Mouse (Mus musculus) testis, postnatal 14 days (tissue): ENCODE data around the gene Il1a.

Source experiments
- DNase-seq: peaks from one replicate; pipeline ENCODE4 v3.0.0; 2021; ENCODE audit warnings: low spot score

The Il1a gene

GRCm38 (mm10) chr2:129309836-129310235 lies at the start of gene Il1a:
TSS of gene Il1a (minus strand) at chr2:129309972.
- no peak for DNase-seq

- DNase-seq: no peak
These were observed 28.4 kb upstream of the Il1a start for GRCm38 (mm10) chr2:129338138-129338621.

DNA sequence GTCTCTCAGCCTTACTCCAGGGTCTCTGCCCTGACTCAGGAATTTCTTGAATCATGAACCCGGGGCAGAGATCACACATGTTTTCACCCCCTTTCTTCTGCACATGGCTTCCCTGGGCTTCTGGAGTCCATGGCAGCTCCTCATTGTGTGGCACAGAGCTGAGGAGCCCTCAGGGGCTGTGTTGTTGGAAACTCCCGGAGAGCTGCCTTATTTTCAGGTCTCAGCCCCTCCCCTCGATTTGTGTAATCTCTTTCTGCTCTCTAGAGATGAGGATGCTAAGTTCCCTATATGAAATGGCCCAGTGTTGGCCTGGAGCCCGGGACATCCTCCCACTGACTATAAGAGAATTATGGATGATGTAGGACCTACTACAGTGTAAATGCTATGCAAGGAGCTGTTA lies 23.7 kb upstream of the Il1a start:
- no peak for DNase-seq

- no peak for DNase-seq
These were observed 20.8 kb upstream of the Il1a start for GRCm38 (mm10) chr2:129330540-129330939.

GRCm38 (mm10) chr2:129330024-129330423 lies 20.3 kb upstream of the Il1a start:
- DNase-seq: peak; percentile 21

DNA sequence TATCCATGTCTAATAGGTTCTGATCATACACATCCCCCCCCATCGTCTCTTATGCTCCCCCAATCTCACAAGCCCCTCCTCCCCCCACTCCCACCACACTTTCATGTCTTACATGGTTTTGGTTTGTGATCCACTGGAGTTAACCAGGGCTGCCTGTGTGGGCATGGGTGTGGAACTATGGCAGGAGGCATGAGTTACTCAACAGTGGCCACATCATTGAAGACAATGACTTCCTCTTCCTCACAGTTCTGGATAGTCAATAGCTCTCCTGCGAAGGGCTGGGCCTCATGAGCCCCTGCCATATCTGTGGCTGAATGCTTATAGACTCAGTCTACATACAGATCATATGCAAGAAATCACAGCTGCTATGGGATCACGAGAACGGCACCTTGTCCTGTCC lies 18.5 kb upstream of the Il1a start:
- no peak for DNase-seq

DNA sequence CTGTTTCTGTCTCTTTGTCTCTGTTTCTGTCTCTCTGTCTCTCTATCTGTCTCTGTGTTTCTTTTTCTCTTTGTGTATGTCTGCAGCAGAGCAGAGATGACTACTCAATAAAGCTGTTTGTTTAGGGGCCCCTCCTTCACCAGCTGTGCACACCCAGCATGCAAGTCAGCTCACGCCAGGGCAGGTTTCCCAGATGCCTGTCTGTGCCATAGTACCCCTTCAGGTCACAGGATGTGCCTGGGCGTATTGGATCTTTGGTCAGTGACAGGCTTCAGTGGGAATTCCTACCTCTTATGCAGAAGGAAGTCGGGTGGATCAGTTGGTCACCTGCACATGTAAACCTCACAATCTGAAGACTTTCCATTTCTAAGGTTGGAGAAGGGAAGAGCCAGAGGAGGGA lies 14.4 kb upstream of the Il1a start:
- no peak for DNase-seq

DNA sequence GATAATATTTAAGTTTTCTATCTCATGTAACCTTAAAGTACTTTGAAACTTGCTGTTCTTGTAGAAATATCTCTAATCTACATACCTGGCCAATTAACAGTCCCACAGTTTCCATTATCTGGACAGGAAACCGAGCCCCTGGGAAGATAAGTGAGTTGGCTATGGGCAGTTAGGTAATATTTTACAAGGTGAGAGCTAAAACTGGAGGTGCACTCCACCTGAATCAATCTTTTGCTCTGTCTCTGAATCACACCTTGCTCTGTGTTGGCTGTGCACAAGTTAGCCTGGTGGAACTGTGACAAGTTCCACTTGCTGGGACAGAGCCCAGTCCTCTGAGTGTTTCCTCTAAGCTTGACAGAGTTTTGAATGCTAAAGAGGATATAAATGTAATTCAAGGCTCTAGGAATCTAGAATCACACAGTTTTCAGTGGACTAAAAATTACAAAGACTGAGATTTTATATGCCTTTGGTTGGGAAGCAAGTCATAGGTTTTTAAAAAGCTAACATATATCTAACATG lies 12.4 kb upstream of the Il1a start:
- DNase-seq: no peak

DNA sequence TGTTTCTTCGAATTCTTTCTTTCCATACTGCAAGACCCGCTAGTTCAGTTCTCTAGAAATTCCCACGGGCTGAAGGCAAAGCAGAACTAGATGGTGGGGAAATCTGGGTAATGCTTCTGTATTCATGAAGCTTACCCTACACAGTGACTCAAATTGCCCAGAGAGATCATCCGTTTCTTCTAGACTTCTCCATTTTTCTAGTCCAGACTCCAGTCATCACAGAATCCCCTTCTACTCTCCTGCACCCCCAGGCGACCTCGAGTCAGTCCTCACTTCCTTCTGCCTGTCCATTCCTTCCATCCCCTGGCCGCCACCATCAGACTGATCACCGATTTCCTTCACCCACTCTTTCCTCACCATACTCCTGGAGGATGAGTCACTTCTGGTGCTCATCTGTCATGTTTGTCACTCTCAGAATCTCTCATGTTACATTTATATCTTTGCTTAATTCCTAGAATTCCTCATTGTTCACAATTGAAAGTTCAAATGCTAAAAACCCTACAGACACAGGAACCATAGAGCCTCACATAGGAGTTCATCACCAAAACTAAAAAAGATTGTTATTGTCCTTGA lies 10.3 kb upstream of the Il1a start:
- no peak for DNase-seq

DNA sequence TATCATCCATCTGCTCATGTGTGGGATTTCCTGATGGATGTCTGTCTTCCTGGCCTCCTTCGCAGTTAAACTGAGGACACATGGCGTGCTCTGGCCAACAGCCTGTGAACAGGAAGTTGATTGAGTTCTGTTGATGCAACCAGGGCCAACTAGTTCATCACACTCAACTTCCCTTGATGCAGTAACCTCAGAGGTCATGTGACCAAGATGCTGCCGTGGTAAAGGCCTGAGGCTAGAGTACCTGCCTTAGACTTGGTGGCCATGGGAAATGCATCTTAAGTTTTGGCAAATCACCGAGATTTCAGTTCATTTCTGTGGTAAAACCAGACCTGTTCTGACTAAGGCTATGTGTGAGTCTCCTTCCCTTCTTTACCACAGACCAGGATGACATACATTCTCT lies 6.1 kb upstream of the Il1a start:
- no peak for DNase-seq

- no peak for DNase-seq
These were observed 5.1 kb upstream of the Il1a start for GRCm38 (mm10) chr2:129314880-129315279.

DNA sequence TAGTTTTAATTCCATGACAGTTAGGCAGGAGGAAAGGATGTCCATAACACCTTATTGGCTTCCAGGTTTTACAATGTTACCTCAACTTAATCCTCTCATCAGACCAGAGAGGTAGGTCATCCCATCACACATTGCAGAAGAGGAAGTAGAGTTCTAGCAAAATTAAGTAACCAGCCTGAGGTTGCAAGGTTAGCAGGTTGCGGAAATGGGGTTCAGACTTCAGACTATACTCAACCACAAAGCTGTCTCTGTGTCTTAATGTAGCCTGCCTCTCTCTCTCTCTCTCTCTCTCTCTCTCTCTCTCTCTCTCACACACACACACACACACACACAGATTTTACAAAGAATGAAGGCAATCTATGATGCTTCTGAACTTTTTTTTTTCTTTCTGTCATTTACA lies 4.2 kb upstream of the Il1a start:
- DNase-seq: no peak

DNA sequence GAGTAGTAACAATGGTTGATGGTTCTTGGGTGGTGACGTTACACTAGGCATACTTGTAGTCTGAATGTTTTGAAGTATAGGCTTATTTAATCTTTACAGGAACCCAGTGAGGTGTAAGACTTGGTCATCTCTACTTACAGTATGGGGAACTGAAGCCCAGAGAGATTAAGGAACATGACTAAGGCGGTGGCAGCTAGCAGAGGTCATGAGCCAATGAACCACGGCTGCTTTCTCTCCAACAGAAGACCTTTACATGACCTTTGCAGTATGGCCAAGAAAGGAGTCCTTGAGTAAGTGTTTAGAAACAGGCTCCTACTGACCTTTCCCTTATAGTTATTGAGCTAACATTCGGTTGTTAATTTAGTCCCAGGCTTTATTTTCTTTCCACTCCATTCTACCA lies 3.8 kb downstream of the Il1a start:
- no peak for DNase-seq

DNA sequence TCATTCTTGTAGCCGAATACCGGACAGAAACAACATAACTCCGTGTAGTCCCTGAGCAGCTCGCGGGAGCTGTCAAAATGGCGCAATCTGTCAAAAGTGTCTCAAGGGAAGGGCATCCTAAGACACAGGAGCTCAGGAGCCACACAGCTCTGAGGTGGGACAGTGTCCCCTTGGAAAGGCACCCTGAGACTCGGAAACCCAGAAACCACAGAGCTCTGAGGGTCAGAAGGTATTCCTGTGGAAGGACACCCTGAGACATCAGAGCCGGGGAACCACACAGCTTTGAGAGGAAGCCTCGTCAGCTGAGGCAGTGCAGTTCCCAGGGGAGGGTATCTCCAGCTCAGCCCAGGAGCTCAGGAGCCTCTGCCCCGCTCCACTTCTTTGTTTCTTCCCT lies 12.2 kb downstream of the Il1a start:
- DNase-seq: peak; percentile 48

- DNase-seq: peak; percentile 98
These were observed 12.8 kb downstream of the Il1a start, which contains the start of gene Ckap2l for GRCm38 (mm10) chr2:129296671-129297588. TSS of gene Ckap2l (minus strand) at chr2:129297212.

GRCm38 (mm10) chr2:129296086-129296485 lies 13.7 kb downstream of the Il1a start:
- no peak for DNase-seq

- DNase-seq: no peak
These were observed 14.7 kb downstream of the Il1a start for GRCm38 (mm10) chr2:129295075-129295474.

DNA sequence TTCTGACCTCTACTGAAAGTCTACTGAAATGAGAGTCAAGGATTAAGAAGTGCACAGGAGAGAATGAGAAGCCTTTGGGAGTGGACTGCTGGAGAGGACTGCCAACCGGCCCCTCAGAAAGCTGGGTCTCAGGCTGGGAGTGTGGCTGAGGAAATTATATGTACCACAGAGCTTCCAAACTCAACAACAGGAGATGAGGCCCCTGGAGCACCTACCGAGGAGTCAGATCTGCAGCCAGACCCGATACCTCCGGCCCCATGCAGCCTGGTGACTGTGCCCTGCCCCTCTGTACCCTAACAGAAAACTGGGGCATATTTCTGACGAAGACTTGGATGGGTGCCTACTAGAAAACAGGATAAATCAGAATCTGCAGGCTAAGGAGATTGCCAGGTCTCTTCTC lies 35.9 kb downstream of the Il1a start:
- DNase-seq: no peak

GRCm38 (mm10) chr2:129270621-129271020 lies 39.2 kb downstream of the Il1a start:
- DNase-seq: no peak

DNA sequence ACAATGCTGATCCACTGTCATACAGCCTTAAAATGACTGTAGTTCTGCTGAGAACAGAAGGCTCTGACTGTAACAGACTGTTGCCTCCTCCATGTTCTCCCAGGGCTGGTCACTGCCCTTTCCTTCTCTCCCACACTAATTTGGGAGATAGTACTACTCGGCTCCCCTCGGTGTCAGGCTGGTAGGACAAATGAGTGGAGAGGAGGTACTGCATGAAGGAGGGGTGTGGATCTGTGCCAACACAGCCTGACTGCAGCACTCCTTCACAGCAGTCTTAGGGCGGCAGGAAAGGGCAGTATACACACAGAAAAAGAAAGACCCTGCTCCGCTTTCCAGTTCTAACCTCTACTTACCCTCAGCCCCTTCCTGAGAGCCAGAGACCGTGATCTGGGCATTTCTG lies 39.8 kb downstream of the Il1a start:
- DNase-seq: peak; percentile 80

DNA sequence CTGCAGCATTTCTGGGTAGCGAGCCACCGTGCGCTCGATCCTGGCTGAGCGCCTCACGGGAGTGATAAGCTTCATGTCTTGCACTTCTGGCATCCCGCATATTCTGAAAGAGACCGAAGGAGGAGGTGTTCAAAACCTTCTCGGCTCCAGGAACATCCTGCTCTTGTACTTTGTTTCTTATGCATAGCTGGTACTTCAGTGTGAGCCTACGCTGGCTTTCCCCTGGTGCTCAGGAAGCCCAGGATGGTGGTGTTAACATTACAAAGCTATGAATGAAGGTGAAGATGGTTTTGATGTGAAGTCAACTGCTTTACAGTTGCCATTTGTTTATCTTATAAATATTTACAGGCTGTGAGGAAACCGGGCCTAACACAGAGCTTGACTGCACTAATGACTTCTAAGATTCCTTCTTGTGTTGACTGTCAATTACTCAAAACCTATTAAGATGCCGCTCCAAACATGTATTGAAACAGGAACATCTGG lies 40.6 kb downstream of the Il1a start:
- no peak for DNase-seq

DNA sequence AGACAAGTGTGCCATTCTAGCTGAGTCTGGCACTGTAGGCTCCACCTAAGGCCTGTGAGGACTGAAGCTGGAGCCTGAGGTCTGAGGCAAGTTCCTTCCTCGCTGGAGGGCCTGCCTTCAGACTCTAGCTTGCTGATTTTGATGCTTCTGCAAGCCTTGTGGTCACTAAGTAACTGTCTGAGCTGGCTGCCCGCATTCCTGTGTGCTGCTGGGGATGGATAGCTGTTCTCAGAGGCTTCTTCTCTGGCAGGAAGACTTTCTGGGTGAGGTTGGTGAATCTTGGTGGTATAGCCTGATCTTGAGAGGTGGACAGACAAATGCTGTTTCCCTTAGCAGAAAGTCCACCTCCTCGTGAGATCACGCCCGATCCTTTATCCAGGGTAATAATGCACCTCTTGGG lies 42.0 kb downstream of the Il1a start:
- no peak for DNase-seq

DNA sequence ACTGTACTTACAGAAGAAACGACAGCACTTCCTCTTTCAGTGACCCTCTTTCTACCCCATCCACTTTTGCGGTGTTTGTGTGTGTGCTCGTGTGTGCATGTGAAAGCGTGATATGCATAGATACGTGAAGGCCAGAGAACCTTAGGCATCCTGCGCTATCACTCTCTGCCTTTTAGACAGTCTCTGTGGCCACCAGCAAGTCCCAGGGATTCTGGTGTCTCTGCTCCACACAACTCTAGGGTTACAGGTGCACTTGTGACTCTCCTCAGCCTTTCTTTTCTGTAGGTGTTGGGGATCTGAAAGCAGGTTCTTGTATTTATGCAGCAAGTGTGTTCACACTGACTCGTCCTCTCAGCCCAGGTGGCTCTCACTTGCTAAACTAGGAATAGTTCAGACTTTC lies 44.5 kb downstream of the Il1a start:
- no peak for DNase-seq
